Mouse (Mus musculus) cerebellum, adult 9-11 months (tissue): ENCODE results near the gene Snd1.

Experiments used
- DNase-seq: peaks from one replicate; pipeline ENCODE4 v3.0.0; 2022

Gene Snd1

DNA sequence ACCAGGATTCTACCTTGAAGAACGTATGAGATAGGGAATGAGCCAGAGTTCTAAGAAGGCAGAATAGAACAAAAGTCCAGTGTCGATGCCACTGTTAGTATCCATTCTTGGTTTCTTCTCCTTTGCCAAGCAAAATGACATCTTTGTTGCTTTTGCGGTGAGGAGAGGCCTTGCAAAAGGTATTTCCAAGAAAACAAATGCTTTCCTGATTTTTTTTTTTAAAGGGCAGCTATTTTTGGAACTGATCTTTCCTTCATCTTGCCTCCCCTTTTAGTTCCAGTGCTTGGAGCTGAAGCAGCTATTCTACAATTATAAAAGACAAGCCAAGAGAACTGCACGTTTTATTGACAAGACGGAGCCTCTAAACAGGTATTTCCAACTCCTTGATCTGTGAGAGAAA lies at the start of gene Snd1:
Gene Snd1, plus strand, starts transcription at position 301 of the 400 bp plus-strand sequence.
- no peak for DNase-seq

GRCm38 (mm10) chr6:28427096-28427839 lies 47.7 kb upstream of the Snd1 start, which contains the start of gene Fscn3:
Fscn3 (plus strand) TSS chr6:28427789.
- peak; percentile 31 for DNase-seq

GRCm38 (mm10) chr6:28428290-28428689 lies 46.6 kb upstream of the Snd1 start, which contains the start of gene Gcc1:
Gcc1 (minus strand) TSS chr6:28428390.
- no peak for DNase-seq

GRCm38 (mm10) chr6:28429870-28430269 lies 45.1 kb upstream of the Snd1 start:
- DNase-seq = peak; percentile 61

DNA sequence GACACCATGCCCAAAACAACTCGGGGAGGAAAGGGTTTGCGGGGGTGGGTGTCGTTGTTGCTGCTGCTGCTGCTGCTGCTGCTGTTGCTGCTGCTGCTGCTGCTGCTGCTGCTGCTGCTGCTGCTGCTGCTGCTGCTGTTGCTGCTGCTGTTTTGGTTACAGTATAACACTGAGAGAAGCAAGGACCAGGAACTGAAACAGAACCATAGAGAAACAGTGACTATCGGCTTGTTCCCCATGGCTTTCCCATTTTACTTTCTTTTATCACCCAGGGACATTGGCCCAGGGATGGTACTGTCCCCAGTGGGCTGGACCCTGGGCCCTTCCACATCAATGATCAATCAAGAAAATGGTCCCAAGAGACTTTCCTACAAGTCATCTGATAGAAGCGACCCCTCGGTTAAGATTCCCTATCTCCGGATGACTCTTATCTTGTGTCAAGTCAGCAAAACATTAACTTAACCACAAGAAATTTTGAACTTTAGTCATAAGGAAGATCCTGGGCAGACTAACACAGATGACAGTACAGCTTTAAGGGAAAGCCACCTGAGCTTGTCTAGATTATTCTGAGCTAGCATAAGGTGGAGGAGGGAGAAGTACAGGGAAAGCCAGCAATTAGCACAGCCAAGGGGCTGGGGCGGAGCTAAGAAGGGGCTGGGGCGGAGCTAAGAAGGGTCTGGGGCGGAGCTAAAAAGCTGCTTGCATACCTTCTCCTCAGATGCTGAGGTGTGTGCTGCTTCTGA lies 44.0 kb upstream of the Snd1 start:
- DNase-seq = no peak

- no peak for DNase-seq
Measured at GRCm38 (mm10) chr6:28431538-28431855, 43.4 kb upstream of the Snd1 start.

DNA sequence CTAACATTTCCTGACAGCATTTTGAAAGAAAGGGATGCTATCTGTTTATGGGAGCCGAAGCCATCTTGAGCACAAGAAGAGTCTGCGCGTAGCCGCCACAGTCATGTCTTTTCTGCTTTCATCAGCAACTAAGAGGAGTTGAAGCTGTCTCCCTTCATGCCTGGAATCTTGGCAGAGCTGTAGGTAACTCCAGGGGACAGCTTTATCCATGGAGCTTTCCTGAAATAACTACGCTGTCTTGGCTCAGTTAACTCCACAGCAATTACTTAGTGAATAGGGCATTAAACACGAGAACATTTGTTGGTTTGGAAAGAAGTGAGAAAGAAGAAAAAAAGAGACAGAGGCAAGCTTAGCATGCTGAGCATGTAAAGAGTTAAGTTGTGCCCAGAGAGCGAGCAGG lies 27.0 kb upstream of the Snd1 start:
- no peak for DNase-seq

DNA sequence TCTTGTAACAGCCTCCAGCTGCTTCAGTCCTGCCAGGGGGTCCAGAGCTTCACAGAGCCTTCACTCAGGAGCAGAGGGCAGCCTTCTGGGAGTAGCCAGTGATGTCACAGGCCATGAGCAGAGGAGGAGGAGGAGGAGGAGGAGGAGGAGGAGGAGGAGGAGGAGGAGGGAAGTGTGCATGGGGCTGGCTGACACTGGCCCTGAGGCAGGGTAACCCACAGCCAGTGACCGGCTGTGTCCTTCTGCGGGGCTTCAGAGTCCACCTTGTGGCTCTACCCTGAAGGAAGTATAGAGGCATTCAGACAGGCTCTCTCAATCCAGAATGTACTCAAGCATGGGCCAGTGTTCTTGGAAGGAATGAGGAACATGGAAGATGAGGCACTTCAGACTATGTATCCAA lies 25.7 kb upstream of the Snd1 start, which contains the start of gene Pax4:
Gene Pax4, minus strand, starts transcription at position 101 of the 400 bp plus-strand sequence.
- no peak for DNase-seq

DNA sequence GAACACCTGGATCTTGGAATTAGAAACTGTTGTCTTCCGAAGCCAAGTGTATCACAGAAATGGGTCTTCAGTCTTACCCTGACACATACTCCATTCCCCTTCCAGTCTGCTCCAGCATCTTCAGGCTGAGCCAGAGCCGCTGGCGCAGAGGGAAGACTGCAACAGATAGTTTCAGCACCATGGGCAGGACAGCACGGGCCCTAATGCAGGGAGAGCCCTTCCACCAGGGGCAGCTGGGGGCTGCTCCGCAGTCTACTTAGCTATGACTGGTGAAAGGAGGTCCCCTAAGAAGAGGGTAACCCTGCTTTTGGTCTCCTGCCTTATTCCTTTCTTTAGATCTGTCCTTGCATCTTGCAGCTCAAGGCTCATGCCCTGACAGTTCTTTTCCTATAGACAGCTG lies 24.5 kb upstream of the Snd1 start:
- no peak for DNase-seq

GRCm38 (mm10) chr6:28450977-28451376 lies 24.0 kb upstream of the Snd1 start:
- no peak for DNase-seq

DNA sequence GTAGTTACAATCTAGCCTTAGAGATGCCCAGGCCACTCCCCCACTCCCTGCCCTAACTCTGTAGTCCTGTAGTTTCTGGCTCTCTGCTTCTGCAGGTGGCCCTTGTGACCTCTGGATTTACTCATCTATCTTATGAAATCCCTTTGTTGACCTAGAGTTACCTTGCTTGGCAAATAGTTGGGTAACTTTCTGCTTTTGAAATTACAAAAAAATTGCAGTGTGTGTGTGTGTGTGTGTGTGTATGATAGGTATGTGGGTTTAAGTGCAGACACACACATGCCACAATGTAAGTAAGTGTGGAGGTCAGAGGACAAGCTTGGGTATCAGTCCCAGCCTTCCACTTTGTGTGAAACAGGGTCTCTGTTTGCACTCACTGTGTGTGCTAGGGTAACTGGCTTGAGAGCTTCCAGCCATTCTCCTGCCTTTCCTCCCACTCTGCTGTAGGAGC lies 15.7 kb upstream of the Snd1 start:
- no peak for DNase-seq

DNA sequence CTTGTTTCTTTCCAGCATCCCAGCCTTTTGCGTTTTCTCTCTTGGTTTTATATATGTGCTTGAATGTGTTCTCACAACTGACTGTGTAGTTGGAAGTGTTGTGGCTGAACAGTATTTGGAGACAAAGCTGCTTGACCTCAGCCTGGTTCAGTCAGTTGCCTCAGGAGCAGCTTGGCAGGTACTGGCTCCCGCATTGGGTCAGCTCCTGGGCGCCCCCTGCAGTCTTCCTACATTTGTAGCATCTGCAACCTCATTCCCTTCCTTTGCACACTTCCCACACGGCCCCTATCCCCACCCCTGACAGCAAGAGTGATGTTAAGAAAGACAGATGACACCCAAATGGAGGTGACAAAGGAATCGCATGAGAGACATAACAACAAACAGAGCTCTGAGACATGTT lies 14.4 kb upstream of the Snd1 start:
- DNase-seq = peak; percentile 72

- no peak for DNase-seq
Measured at GRCm38 (mm10) chr6:28464630-28465029, 10.3 kb upstream of the Snd1 start.

- DNase-seq = no peak
Measured at GRCm38 (mm10) chr6:28470017-28470602, 4.8 kb upstream of the Snd1 start.

DNA sequence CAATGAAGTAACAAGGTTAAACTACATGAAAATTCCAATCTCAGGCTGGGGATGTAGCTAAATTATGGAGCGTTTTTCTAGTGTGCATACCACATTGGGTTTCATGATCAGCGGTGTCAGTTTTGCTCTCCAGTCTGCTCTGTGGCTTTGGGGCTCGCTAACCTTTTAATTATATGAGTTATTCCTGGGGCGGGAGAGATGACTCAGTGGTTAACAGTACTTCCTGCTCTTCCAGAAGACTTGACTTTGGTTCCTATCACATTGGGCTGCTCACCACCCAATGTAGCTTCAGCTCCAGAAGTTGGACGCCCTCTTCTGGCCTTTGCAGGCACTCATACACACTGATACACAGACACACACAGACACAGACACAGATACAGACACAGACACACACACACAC lies 4.3 kb upstream of the Snd1 start:
- no peak for DNase-seq

DNA sequence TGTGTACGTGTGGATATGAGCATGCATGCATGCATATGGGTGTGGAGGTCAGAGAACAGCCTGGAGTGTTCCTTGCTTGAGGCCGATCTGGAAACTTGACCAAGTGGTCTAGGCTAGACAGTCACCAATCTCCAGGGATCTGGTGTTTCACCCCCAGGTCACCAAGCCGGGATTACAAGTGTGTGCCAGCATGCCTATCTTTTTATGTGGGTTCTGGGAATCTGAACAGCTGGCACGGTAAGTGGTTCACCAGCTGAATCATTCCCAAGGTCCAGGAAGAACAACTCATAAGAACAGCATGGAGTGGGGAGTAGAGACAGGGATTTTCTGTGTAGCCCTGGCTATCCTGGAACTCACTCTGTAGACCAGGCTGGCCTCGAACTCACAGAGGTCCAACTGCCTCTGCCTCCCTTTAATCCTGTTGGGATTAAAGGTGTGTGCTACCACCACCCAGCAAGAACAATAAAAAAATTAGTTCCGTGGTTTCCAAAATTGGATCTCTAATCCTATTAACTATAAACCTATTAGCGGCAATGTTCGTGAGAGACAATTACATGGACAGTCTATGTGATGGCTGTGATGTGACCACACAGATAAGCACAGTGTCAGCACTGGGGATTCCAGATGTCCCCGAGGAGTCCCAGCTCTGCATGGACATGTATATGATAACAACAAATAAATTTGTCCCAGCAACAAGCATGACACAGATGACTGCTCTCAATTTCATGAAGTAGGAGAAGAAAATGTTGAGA lies 3.5 kb upstream of the Snd1 start:
- DNase-seq = no peak

DNA sequence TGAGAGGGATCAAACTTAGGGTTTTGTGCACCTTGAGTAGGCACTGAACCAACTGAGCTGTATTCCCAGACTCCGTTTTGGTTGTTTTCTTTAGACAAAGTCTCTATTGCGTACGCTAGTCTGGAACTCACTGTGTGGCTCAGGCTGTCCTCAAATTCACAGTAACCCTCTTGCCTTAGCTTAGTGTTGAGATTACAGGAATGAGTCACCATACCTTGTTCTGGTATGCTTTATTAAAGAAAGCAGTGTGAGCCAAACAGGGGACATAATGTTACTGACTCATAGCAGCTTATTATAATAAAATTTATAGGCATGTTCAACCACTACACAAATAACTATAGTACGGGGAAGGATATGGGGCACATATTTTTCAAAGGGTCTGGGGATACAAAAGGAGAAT lies 728 bp upstream of the Snd1 start:
- DNase-seq = no peak

DNA sequence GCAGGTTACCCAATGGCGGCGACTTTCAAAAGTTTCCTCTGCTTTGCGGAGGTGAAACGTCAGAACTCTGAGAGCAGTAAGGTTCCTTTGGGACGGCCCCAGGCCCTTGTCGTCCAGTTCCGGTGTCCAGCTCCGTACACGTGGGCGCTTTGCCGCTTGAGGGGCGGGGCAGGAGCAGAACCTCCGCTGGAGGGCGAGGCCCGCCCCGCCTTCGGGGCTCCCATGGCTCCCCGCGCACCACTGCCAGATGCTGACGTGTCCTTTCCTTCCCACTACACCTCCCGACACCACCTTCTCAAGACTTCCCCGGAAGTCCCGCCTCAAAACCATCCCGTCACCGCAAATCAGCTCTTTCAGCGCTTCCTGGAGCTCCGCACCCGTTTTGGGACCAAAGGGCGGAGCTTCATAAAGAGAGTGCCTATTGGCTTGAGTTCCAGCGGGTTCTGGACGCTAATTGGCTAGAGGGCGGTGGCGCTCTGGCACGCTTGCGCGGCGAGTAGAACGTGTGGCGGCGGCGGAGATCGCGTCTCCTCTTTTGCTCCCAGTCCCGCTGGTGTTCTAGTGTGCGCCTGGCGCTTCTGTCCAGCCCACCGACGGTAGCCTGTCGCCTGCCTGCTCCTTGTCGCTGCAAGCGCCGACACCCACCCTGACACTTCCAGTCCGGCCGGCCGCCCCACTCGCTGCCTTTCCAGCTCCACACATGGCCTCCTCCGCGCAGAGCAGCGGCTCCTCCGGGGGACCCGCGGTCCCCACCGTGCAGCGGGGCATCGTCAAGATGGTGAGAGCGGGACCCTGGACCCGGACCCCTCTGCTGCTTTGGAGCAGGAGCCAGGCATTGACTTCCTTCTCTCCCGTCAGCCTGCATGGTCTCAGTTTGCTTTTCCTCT lies 5.2 kb downstream of the Snd1 start:
- peak; percentile 100 for DNase-seq

DNA sequence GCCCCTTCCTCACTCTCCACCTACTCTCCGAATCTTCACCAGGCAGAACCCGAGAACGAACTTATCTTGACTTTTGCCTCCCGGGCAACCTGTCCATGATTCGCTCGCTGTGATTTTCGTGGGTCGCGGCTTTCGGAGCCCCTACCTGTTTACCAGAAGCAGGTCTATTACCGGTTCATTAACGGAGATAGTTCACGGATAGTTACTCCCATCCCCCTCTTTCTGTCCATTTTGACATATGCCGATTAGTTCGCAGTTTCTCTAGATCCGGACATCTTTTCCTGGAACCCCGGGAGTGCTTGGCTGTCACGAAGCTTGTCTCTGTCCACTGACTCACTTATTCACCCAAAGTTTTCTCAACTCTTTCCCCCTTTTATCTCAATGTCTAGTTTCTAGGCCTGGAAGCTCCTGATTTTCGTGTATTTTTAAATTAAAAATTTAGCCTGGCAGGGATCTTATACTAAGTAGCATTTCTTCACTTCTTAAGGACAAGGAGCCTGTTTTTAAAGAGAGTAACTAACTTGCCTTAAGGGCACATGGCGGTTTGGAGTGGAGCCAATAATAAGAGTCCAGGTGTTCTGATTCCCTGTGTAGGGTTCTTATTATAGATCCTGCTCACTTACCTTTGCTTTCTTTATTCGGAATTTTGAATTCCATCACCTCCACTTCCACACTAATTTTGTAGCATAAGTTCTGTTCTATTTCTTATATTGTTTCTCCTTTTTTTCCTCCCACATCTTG lies 6.0 kb downstream of the Snd1 start:
- peak; percentile 24 for DNase-seq

- DNase-seq = no peak
Measured at GRCm38 (mm10) chr6:28482711-28483315, 7.9 kb downstream of the Snd1 start.

GRCm38 (mm10) chr6:28486008-28486407 lies 11.1 kb downstream of the Snd1 start:
- DNase-seq = no peak
